Comparison of ENCODE assay signal across 14 mouse cellular contexts in genomic region chr2:72175536-72175935, GRCm38 (mm10).
A peak's percentile ranks its signal among the peaks of the same experiment; 100 is the strongest.
DNase-seq lines count a peak whose midpoint lies in the region; ATAC-seq lines count a peak whose summit lies in the region.
"Had no signal": no experiment of that assay in that cellular context is flagged by ENCODE, and none has a peak within 500 bp of the region (broad histone marks: within the 10 kb centered on the region; RNA-seq: fewer than 3 reads in every experiment).

No protein-coding gene starts in this region.

- peak overlapping the region; percentile 34; the same call in 1 of the 2 replicates for H3K9ac ChIP-seq in heart, embryonic 16.5 days (ENCODE audit: low read length)
- 0 out of 2 replicates have a peak overlapping the region, but pooled peaks have one; percentile 32 for H3K9ac ChIP-seq in neural tube, embryonic 13.5 days
- no peak overlapping the region for H3K9ac ChIP-seq in intestine, embryonic 16.5 days (ENCODE audit: low read depth, low read length)
- H3K9ac ChIP-seq: embryonic facial prominence, embryonic 15.5 days; forebrain, embryonic 15.5 days; lung, embryonic 14.5 days; midbrain, embryonic 15.5 days; neural tube, embryonic 12.5 days had no signal

- no peak for DNase-seq in frontal cortex, postnatal 36 days (ENCODE audit: low spot score in 2 of 2)
- DNase-seq in heart, adult 9 months (ENCODE audit: low spot score in 2 of 2), result no peak
- no peak for DNase-seq in neural tube, embryonic 10.5 days (ENCODE audit: extremely low spot score, low spot score)
- DNase-seq: adrenal gland, postnatal 10 days; thymus, postnatal 36 days had no signal

- H3K9me3 ChIP-seq in heart, embryonic 16.5 days (replicated peaks; ENCODE audit: control insufficient read depth, low read length), result no peaks in the 10 kb centered on the region
- H3K9me3 ChIP-seq in neural tube, embryonic 13.5 days, result no peaks in the 10 kb centered on the region
- no peaks in the 10 kb centered on the region for H3K9me3 ChIP-seq in intestine, embryonic 16.5 days (ENCODE audit: control insufficient read depth, low read length)
- H3K9me3 ChIP-seq: embryonic facial prominence, embryonic 15.5 days; forebrain, embryonic 15.5 days; midbrain, embryonic 15.5 days; neural tube, embryonic 12.5 days had no signal

- no peak overlapping the region for H3K4me2 ChIP-seq in heart, embryonic 16.5 days (ENCODE audit: low read depth, low read length)
- no peak overlapping the region for H3K4me2 ChIP-seq in neural tube, embryonic 13.5 days
- no peak overlapping the region for H3K4me2 ChIP-seq in intestine, embryonic 16.5 days (ENCODE audit: low read depth, low read length)
- H3K4me2 ChIP-seq: embryonic facial prominence, embryonic 15.5 days; forebrain, embryonic 15.5 days; lung, embryonic 14.5 days; midbrain, embryonic 15.5 days; neural tube, embryonic 12.5 days had no signal

- peak; percentile 78 for ATAC-seq in frontal cortex, adult (ENCODE audit: low TSS enrichment)
- ATAC-seq in heart, embryonic 16.5 days (replicated peaks; ENCODE audit: extremely low read depth, insufficient read depth, low FRiP score), result no peak
- ATAC-seq in neural tube, embryonic 13.5 days (ENCODE audit: low read depth), result no peak
- no peak for ATAC-seq in intestine, embryonic 16.5 days
- ATAC-seq: forebrain, embryonic 15.5 days; midbrain, embryonic 15.5 days had no signal

- H3K27me3 ChIP-seq in heart, embryonic 16.5 days (ENCODE audit: control insufficient read depth, insufficient read depth, low read length), result no peaks in the 10 kb centered on the region
- H3K27me3 ChIP-seq in neural tube, embryonic 13.5 days, result no peaks in the 10 kb centered on the region
- no peaks in the 10 kb centered on the region for H3K27me3 ChIP-seq in intestine, embryonic 16.5 days (replicated peaks; ENCODE audit: control insufficient read depth, insufficient read depth, low read length)
- H3K27me3 ChIP-seq: embryonic facial prominence, embryonic 15.5 days; forebrain, embryonic 15.5 days; midbrain, embryonic 15.5 days; neural tube, embryonic 12.5 days had no signal

- peak overlapping the region; percentile 44 for H3K27ac ChIP-seq in heart, embryonic 16.5 days (ENCODE audit: low read length)
- no peak overlapping the region for H3K27ac ChIP-seq in neural tube, embryonic 13.5 days (replicated peaks)
- H3K27ac ChIP-seq in intestine, embryonic 16.5 days (ENCODE audit: low read length), result no peak overlapping the region
- H3K27ac ChIP-seq: embryonic facial prominence, embryonic 15.5 days; forebrain, embryonic 15.5 days; midbrain, embryonic 15.5 days; neural tube, embryonic 12.5 days had no signal

- WGBS in heart, embryonic 16.5 days, result 51% methylated on average over 7 of the region's 7 CpGs
- WGBS in neural tube, embryonic 13.5 days, result 73% methylated on average over 7 of the region's 7 CpGs
- WGBS in intestine, embryonic 16.5 days, result 78% methylated on average over 7 of the region's 7 CpGs

- peaks cover 20% of the 10 kb centered on the region for H3K4me1 ChIP-seq in heart, embryonic 16.5 days (ENCODE audit: control insufficient read depth, insufficient read depth, low read length)
- peaks cover 37% of the 10 kb centered on the region for H3K4me1 ChIP-seq in neural tube, embryonic 13.5 days (replicated peaks)
- peaks cover 7% of the 10 kb centered on the region; the same call in 1 of the 2 replicates for H3K4me1 ChIP-seq in intestine, embryonic 16.5 days (ENCODE audit: control insufficient read depth, insufficient read depth, low read length)

- H3K36me3 ChIP-seq in heart, embryonic 16.5 days (ENCODE audit: control insufficient read depth, insufficient read depth), result no peaks in the 10 kb centered on the region
- H3K36me3 ChIP-seq in neural tube, embryonic 13.5 days, result no peaks in the 10 kb centered on the region; the same call in 1 of the 2 replicates
- H3K36me3 ChIP-seq in intestine, embryonic 16.5 days (ENCODE audit: control insufficient read depth, insufficient read depth, low read length), result no peaks in the 10 kb centered on the region
- H3K36me3 ChIP-seq: embryonic facial prominence, embryonic 15.5 days; forebrain, embryonic 15.5 days; midbrain, embryonic 15.5 days; neural tube, embryonic 12.5 days had no signal

- no peak overlapping the region for H3K4me3 ChIP-seq in heart, embryonic 16.5 days (ENCODE audit: low read length)
- no peak overlapping the region for H3K4me3 ChIP-seq in neural tube, embryonic 13.5 days
- no peak overlapping the region for H3K4me3 ChIP-seq in intestine, embryonic 16.5 days (ENCODE audit: low read length)
- H3K4me3 ChIP-seq: embryonic facial prominence, embryonic 15.5 days; forebrain, embryonic 15.5 days; midbrain, embryonic 15.5 days; neural tube, embryonic 12.5 days had no signal
